8 mouse cellular contexts compared by ENCODE assay signal in genomic region chr6:145864171-145864570, GRCm38 (mm10). TPM values are rescaled to one million over a fixed set of nuclear protein-coding genes. Genes with fewer than 3 reads are reported as not detected.
A peak's percentile ranks its signal among the peaks of the same experiment; 100 is the strongest.
DNase-seq lines count a peak whose midpoint lies in the region; ATAC-seq lines count a peak whose summit lies in the region.

No protein-coding gene starts in this region.

- H3K4me2 ChIP-seq in limb, embryonic 12.5 days: peak overlapping the region; percentile 100
- H3K4me2 ChIP-seq in stomach, embryonic 15.5 days: peak overlapping the region; percentile 100

- H3K9me3 ChIP-seq in limb, embryonic 12.5 days: no peaks in the 10 kb centered on the region
- no peaks in the 10 kb centered on the region for H3K9me3 ChIP-seq in stomach, embryonic 15.5 days

- H3K36me3 ChIP-seq in limb, embryonic 12.5 days: no peaks in the 10 kb centered on the region
- no peaks in the 10 kb centered on the region for H3K36me3 ChIP-seq in stomach, embryonic 15.5 days

- peaks cover 35% of the 10 kb centered on the region for H3K4me1 ChIP-seq in limb, embryonic 12.5 days (replicated peaks)
- H3K4me1 ChIP-seq in stomach, embryonic 15.5 days: peaks cover 32% of the 10 kb centered on the region

- no peak for ATAC-seq in limb, embryonic 12.5 days (ENCODE audit: insufficient number of reproducible peaks, insufficient read depth, low FRiP score, low TSS enrichment, low read depth)
- no peak for ATAC-seq in stomach, embryonic 15.5 days (ENCODE audit: insufficient read depth, low FRiP score, low read depth)

- H3K9ac ChIP-seq in limb, embryonic 12.5 days (replicated peaks): no peak overlapping the region
- H3K9ac ChIP-seq in stomach, embryonic 15.5 days: no peak overlapping the region

- 1% methylated on average over 8 of the region's 8 CpGs for WGBS in limb, embryonic 12.5 days
- 4% methylated on average over 8 of the region's 8 CpGs for WGBS in stomach, embryonic 15.5 days

- peak overlapping the region; percentile 64 for H3K4me3 ChIP-seq in limb, embryonic 12.5 days (replicated peaks)
- H3K4me3 ChIP-seq in stomach, embryonic 15.5 days (replicated peaks): peak overlapping the region; percentile 58

- peak; percentile 20 for DNase-seq in adrenal gland, adult 2 months
- DNase-seq in adrenal gland, adult 18-20 months (ENCODE audit: low spot score in 2 of 2): no peak
- DNase-seq in retina, embryonic 14.5 days (ENCODE audit: low spot score): peak; percentile 44
- DNase-seq in retina, postnatal 1 day: no peak
- no peak for DNase-seq in urinary bladder, adult 18-20 months (ENCODE audit: low spot score in 2 of 2)
- no peak for DNase-seq in right cerebral cortex, postnatal 36 days (ENCODE audit: low spot score in 2 of 2)

- peaks cover 73% of the 10 kb centered on the region for H3K27me3 ChIP-seq in limb, embryonic 12.5 days
- H3K27me3 ChIP-seq in stomach, embryonic 15.5 days (replicated peaks): peaks cover 56% of the 10 kb centered on the region

- no peak overlapping the region for H3K27ac ChIP-seq in limb, embryonic 12.5 days
- H3K27ac ChIP-seq in stomach, embryonic 15.5 days: no peak overlapping the region

RNA-seq across cellular contexts. Expression of gene Bhlhe41, which starts 1.2 kb away (rescaled TPM):
- total RNA-seq in adrenal gland, adult 2 months (2021): 10 to 100 TPM in 1 of 2 experiments, 1 to 10 TPM in 1; 8.4 to 28.2 TPM
- polyA plus RNA-seq in adrenal gland, adult 2 months (2012; rRNA removed): 21.5 and 26.5 TPM in 2 replicates
- 10 to 100 TPM; 14.9 to 19.6 TPM for total RNA-seq in adrenal gland, adult 18-20 months (2021)
- polyA plus RNA-seq in limb, embryonic 12.5 days (2016; fragmentation: Nextera tagmentation; extraction: Ambion mirVana): 0.98 and 1.3 TPM in 2 replicates
- polyA plus RNA-seq in stomach, embryonic 15.5 days (2015; fragmentation: Nextera tagmentation; extraction: Ambion mirVana): 0.89 and 1.3 TPM in 2 replicates

Comparison
In these comparisons a context has a peak if more than half of its experiments do, and no peak if none do; other contexts are left out.
1. DNase-seq: peak in adrenal gland, adult 2 months (single experiment) and retina, embryonic 14.5 days (single experiment); none in adrenal gland, adult 18-20 months (0 of 2), retina, postnatal 1 day (single experiment), urinary bladder, adult 18-20 months (0 of 2) and right cerebral cortex, postnatal 36 days (0 of 2).